Mouse (Mus musculus) splenic B cell, adult 2 months (primary cell): ENCODE measurements at regions not wholly inside any gene's neighbourhood (a gene's known extent, or its start where the extent isn't known, plus 50 kb on each side); places are given as distances from the start of the nearest gene placed in this dataset.

Experiments used
- DNase-seq: peaks from one replicate; pipeline ENCODE4 v3.0.0-alpha.2; 2011; ENCODE audit warnings: low read depth, low spot score
- H3K27me3 ChIP-seq: 2 replicates; pipeline ENCODE4 v1.6.1; 2012; ENCODE audit warnings: mild to moderate bottlenecking, low read length, moderate library complexity, mixed read lengths; ENCODE audit not compliant: control insufficient read depth, poor library complexity, insufficient read depth, severe bottlenecking
- H3K36me3 ChIP-seq: 2 replicates; pipeline ENCODE4 v1.6.1; 2012; ENCODE audit warnings: mild to moderate bottlenecking, low read length, moderate library complexity, mixed read lengths; ENCODE audit not compliant: control insufficient read depth, poor library complexity, insufficient read depth, severe bottlenecking

- H3K36me3 ChIP-seq, result no peaks in the 10 kb centered on the region
- H3K27me3 ChIP-seq, result no peaks in the 10 kb centered on the region
- no peak for DNase-seq
Measured at GRCm38 (mm10) chr2:57424879-57425278, 187.4 kb downstream of the Gpd2 start.

- no peaks in the 10 kb centered on the region for H3K36me3 ChIP-seq
- no peaks in the 10 kb centered on the region for H3K27me3 ChIP-seq
- DNase-seq, result no peak
Measured at GRCm38 (mm10) chr2:57425439-57425838, 188.0 kb downstream of the Gpd2 start.

- DNase-seq, result no peak
- no peaks in the 10 kb centered on the region for H3K36me3 ChIP-seq
- no peaks in the 10 kb centered on the region for H3K27me3 ChIP-seq
Measured at GRCm38 (mm10) chr2:57450996-57451770, 213.7 kb downstream of the Gpd2 start.

- Histone ChIP-seq H3K36me3 (no peaks in the 10 kb centered on the region), H3K27me3 (no peaks in the 10 kb centered on the region)
- no peak for DNase-seq
Measured at GRCm38 (mm10) chr2:57453896-57454679, 216.7 kb downstream of the Gpd2 start.

- H3K27me3 ChIP-seq, result no peaks in the 10 kb centered on the region
- no peak for DNase-seq
- no peaks in the 10 kb centered on the region for H3K36me3 ChIP-seq
Measured at GRCm38 (mm10) chr2:57459901-57460300, 222.5 kb downstream of the Gpd2 start.

- DNase-seq, result no peak
- no peaks in the 10 kb centered on the region for H3K27me3 ChIP-seq
- H3K36me3 ChIP-seq, result no peaks in the 10 kb centered on the region
Measured at GRCm38 (mm10) chr2:57473873-57474272, 236.4 kb downstream of the Gpd2 start.

GRCm38 (mm10) chr2:57492116-57492515, 254.7 kb downstream of the Gpd2 start:
- DNase-seq, result no peak
- Histone ChIP-seq H3K27me3 (no peaks in the 10 kb centered on the region), H3K36me3 (no peaks in the 10 kb centered on the region)

GRCm38 (mm10) chr2:57492914-57493621, 255.6 kb downstream of the Gpd2 start:
- no peaks in the 10 kb centered on the region for H3K36me3 ChIP-seq
- H3K27me3 ChIP-seq, result no peaks in the 10 kb centered on the region
- no peak for DNase-seq

- Histone ChIP-seq H3K27me3 (no peaks in the 10 kb centered on the region), H3K36me3 (no peaks in the 10 kb centered on the region)
- DNase-seq, result no peak
Measured at GRCm38 (mm10) chr2:57496315-57496954, 259.0 kb downstream of the Gpd2 start.

- Histone ChIP-seq H3K36me3 (no peaks in the 10 kb centered on the region), H3K27me3 (no peaks in the 10 kb centered on the region)
- no peak for DNase-seq
Measured at GRCm38 (mm10) chr2:57497933-57498332, 260.5 kb downstream of the Gpd2 start.

GRCm38 (mm10) chr2:57504678-57505077, 267.2 kb downstream of the Gpd2 start:
- H3K27me3 ChIP-seq, result no peaks in the 10 kb centered on the region
- no peak for DNase-seq
- H3K36me3 ChIP-seq, result no peaks in the 10 kb centered on the region

GRCm38 (mm10) chr2:57522465-57522864, 285.0 kb downstream of the Gpd2 start:
- no peak for DNase-seq
- Histone ChIP-seq H3K36me3 (no peaks in the 10 kb centered on the region), H3K27me3 (no peaks in the 10 kb centered on the region)

GRCm38 (mm10) chr2:57522983-57523382, 285.5 kb downstream of the Gpd2 start:
- no peak for DNase-seq
- Histone ChIP-seq H3K27me3 (no peaks in the 10 kb centered on the region), H3K36me3 (no peaks in the 10 kb centered on the region)

- DNase-seq, result no peak
- no peaks in the 10 kb centered on the region for H3K36me3 ChIP-seq
- H3K27me3 ChIP-seq, result no peaks in the 10 kb centered on the region
Measured at GRCm38 (mm10) chr2:57527966-57528365, 290.5 kb downstream of the Gpd2 start.
